Mouse (Mus musculus) CH12.LX (cell line): ENCODE data around the gene Nlrp6. TPM values are rescaled to one million over a fixed set of nuclear protein-coding genes. Genes with fewer than 3 reads are reported as not detected.
A peak's percentile ranks its signal among the peaks of the same experiment; 100 is the strongest.
"Not testable (repeated sequence)": the region's sequence is repeated elsewhere in the genome, so short reads cannot be mapped to it uniquely, and the experiment has no call there.

Source experiments
- DNase-seq: peaks from one replicate; pipeline ENCODE4 v3.0.0-alpha.2; 2013; ENCODE audit errors: extremely low read depth
- H3K27ac ChIP-seq: 2 replicates; pipeline ENCODE4 v1.5.1; 2012; ENCODE audit warnings: low read depth, mild to moderate bottlenecking, control low read depth, moderate library complexity; ENCODE audit not compliant: insufficient read depth
- H3K27me3 ChIP-seq: replicated peaks from 2 replicates; pipeline ENCODE3; 2012; ENCODE audit warnings: inconsistent platforms
- H3K36me3 ChIP-seq, 2 experiments: replicated peaks in 1 of 2; 2 replicates each; pipeline versions ENCODE3 to v1.6.1; 2012; ENCODE audit warnings: inconsistent platforms in 1 of 2, low read length in 1 of 2, mild to moderate bottlenecking in 1 of 2, mixed read lengths in 1 of 2, moderate library complexity in 1 of 2; ENCODE audit not compliant: control insufficient read depth in 1 of 2, insufficient read depth in 1 of 2
- H3K4me1 ChIP-seq, 2 experiments: 2 replicates each; pipeline ENCODE4 v1.6.1; 2012; ENCODE audit warnings: inconsistent platforms in 1 of 2, moderate library complexity in 1 of 2; ENCODE audit not compliant: insufficient read depth in 2 of 2, control insufficient read depth in 1 of 2
- H3K4me2 ChIP-seq: 2 replicates; pipeline ENCODE4 v1.6.1; 2012; ENCODE audit warnings: low read depth, mild to moderate bottlenecking, control low read depth; ENCODE audit not compliant: poor library complexity, insufficient read depth, severe bottlenecking
- H3K4me3 ChIP-seq, 3 experiments: fragments of 150-350 bp in 1 of 3; sonication (generic) in 1 of 3; replicated peaks in 1 of 3; 2 replicates each; pipeline versions ENCODE3 to v1.5.1; 2011 to 2012; ENCODE audit warnings: low read depth in 2 of 3, low read length in 2 of 3, mild to moderate bottlenecking in 2 of 3, moderate library complexity in 2 of 3, control low read depth in 1 of 3, improper control_type of control experiment in 1 of 3, inconsistent platforms in 1 of 3, mixed read lengths in 1 of 3; ENCODE audit not compliant: poor library complexity in 1 of 3
- H3K79me2 ChIP-seq: replicated peaks from 2 replicates; pipeline ENCODE4 v1.6.1; 2012; ENCODE audit warnings: mild to moderate bottlenecking, moderate library complexity; ENCODE audit not compliant: control insufficient read depth, poor library complexity, insufficient read depth, severe bottlenecking; ENCODE audit errors: extremely low read depth
- H3K9ac ChIP-seq: 2 replicates; pipeline ENCODE4 v1.6.1; 2012; ENCODE audit warnings: low read depth, mild to moderate bottlenecking, control low read depth, moderate library complexity; ENCODE audit not compliant: insufficient read depth
- H3K9me3 ChIP-seq: replicated peaks from 2 replicates; pipeline ENCODE3; 2012; ENCODE audit warnings: low read length, inconsistent platforms, mixed read lengths
- ETS1 ChIP-seq: conservative IDR thresholded peaks from 2 replicates; pipeline ENCODE4 v1.6.1; 2012; ENCODE audit warnings: low read depth, mild to moderate bottlenecking, inconsistent platforms, low read length, improper control_type of control experiment, moderate library complexity
- MAX ChIP-seq: IDR thresholded peaks from 2 replicates; pipeline ENCODE4 v1.6.1; 2011; ENCODE audit warnings: low read length, improper control_type of control experiment
- MAZ ChIP-seq: IDR thresholded peaks from 2 replicates; pipeline ENCODE4 v1.6.1; 2012; ENCODE audit warnings: low read depth, mild to moderate bottlenecking, inconsistent platforms, low read length, improper control_type of control experiment, moderate library complexity
- MEF2A ChIP-seq: IDR thresholded peaks from 2 replicates; pipeline ENCODE4 v1.6.1; 2014; ENCODE audit warnings: low read depth, mild to moderate bottlenecking, inconsistent platforms, low read length, improper control_type of control experiment, borderline replicate concordance
- MXI1 ChIP-seq: IDR thresholded peaks from 2 replicates; pipeline ENCODE4 v1.6.1; 2011; ENCODE audit warnings: mild to moderate bottlenecking, low read depth, low read length, improper control_type of control experiment
- NELFE ChIP-seq: IDR thresholded peaks from 2 replicates; pipeline ENCODE4 v1.6.1; 2011; ENCODE audit warnings: low read depth, low read length, improper control_type of control experiment
- RCOR1 ChIP-seq: conservative IDR thresholded peaks from 2 replicates; pipeline ENCODE4 v1.6.1; 2012; ENCODE audit warnings: low read depth, mild to moderate bottlenecking, inconsistent platforms, low read length, improper control_type of control experiment
- SIN3A ChIP-seq: IDR thresholded peaks from 2 replicates; pipeline ENCODE4 v1.6.1; 2012; ENCODE audit warnings: low read length, improper control_type of control experiment, inconsistent platforms
- TBP ChIP-seq: conservative IDR thresholded peaks from 2 replicates; pipeline ENCODE4 v1.6.1; 2011; ENCODE audit warnings: low read depth, low read length, improper control_type of control experiment
- UBTF ChIP-seq: IDR thresholded peaks from 2 replicates; pipeline ENCODE4 v1.6.1; 2012; ENCODE audit warnings: low read depth, mild to moderate bottlenecking, inconsistent platforms, low read length, improper control_type of control experiment, moderate library complexity
- USF1 ChIP-seq: IDR thresholded peaks from 2 replicates; pipeline ENCODE4 v1.6.1; 2014; ENCODE audit warnings: low read depth, mild to moderate bottlenecking, inconsistent platforms, low read length, improper control_type of control experiment
- ZC3H11A ChIP-seq: IDR thresholded peaks from 2 replicates; pipeline ENCODE4 v1.6.1; 2012; ENCODE audit warnings: low read depth, mild to moderate bottlenecking, inconsistent platforms, low read length, improper control_type of control experiment
- ZKSCAN1 ChIP-seq: IDR thresholded peaks from 2 replicates; pipeline ENCODE4 v1.6.1; 2012; ENCODE audit warnings: low read depth, inconsistent platforms, low read length, improper control_type of control experiment, borderline replicate concordance
- ZMIZ1 ChIP-seq: IDR thresholded peaks from 2 replicates; pipeline ENCODE4 v1.6.1; 2012; ENCODE audit warnings: low read depth, mild to moderate bottlenecking, inconsistent platforms, low read length, improper control_type of control experiment
- dilution Hi-C: fragments of 300-500 bp; cut with MboI; formaldehyde crosslinking; loops from 2 replicates; pipeline ENCODE4 v1.14.3; 2020; ENCODE audit warnings: low sequenced_read_pairs; ENCODE audit not compliant: extremely low pct_unique_long_range_greater_than_20kb, extremely low pct_ligation_motif_present
- in situ Hi-C: fragments of 300-500 bp; cut with MboI; formaldehyde crosslinking; loops from 3 replicates; pipeline ENCODE4 v1.14.3; 2019; ENCODE audit warnings: low sequenced_read_pairs, low pct_ligation_motif_present, low pct_unique_long_range_greater_than_20kb, mixed read lengths
- polyA plus RNA-seq: library from polyadenylated mRNA; unstranded; fragments of >175 nt; gene quantifications from 2 replicates; pipeline ENCODE4 v1.2.1, GENCODE M21; 2012; ENCODE audit warnings: low read depth; ENCODE audit not compliant: insufficient read length
- total RNA-seq, 2 experiments: library from RNA; depleted of rRNA; stranded (reverse); fragments of 300-350 nt in 1 of 2; fragments of >200 nt in 1 of 2; gene quantifications; 2 replicates each; pipeline ENCODE4 v1.2.3; 2012 to 2014

The Nlrp6 gene
- total and polyA plus RNA-seq, 3 experiments = 0.14 to 0.21 TPM; not detected in 1

DNA sequence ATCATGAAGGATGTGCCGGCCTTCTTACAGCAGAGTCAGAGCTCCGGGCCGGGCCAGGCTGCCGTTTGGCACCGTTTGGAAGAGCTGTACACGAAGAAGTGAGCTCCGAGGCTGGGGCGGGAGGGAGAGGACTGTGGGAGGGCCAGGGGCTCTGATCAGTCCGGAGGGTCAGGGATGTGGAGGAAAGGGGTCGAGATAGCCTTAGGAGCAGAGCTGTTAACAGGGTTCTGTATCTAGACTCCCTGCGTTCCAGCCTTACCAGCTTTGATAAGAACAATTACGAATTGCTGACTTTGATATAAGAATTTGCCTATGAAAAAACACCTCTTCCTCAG, 38.3 kb upstream of the Nlrp6 start:
- peaks cover 14 to 48% of the 10 kb centered on the region in 2 experiments for H3K36me3 ChIP-seq

DNA sequence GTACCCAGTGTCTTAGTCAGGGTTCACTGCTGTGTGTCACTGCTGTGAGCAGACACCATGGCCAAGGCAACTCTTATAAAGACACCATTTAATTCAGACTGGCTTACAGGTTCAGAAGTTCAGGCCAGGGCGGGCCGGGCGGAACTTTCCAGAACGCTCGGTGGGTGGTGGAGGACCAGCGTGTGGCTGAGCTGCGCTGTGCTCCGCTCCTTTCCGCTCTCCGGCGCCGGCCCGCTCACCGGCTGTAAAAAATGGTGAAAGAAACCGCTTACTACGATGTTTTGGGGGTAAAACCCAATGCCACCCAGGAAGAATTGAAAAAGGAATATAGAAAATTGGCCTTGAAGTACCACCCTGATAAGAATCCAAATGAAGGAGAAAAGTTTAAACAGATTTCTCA, 30.1 kb upstream of the Nlrp6 start:
- H3K27me3 ChIP-seq, H3K27ac ChIP-seq, H3K4me1 ChIP-seq, H3K4me2 ChIP-seq, H3K9me3 ChIP-seq, H3K4me3 ChIP-seq, in situ Hi-C loops, DNase-seq, H3K9ac ChIP-seq, H3K79me2 ChIP-seq, dilution Hi-C loops: not testable (repeated sequence)
- peaks cover 69 to 79% of the 10 kb centered on the region in 2 experiments for H3K36me3 ChIP-seq

More for the DNA sequence above, 38.3 kb upstream of the Nlrp6 start:
- no peaks in the 10 kb centered on the region for H3K27me3 ChIP-seq
- in situ Hi-C loops = no loop called here
- peak overlapping the region; percentile 93 for H3K9ac ChIP-seq
- H3K79me2 ChIP-seq = peaks cover 29% of the 10 kb centered on the region
- H3K4me2 ChIP-seq = no peak overlapping the region; the same call in 1 of the 2 replicates
- H3K9me3 ChIP-seq = no peaks in the 10 kb centered on the region
- DNase-seq = no peak
- peak overlapping the region; percentile 88 to 91 (median 91) for H3K4me3 ChIP-seq
- dilution Hi-C loops = no loop called here
- peak overlapping the region; percentile 9 for H3K27ac ChIP-seq
- H3K4me1 ChIP-seq = peaks cover 14 to 44% of the 10 kb centered on the region in 2 experiments
- TF ChIP-seq ZC3H11A (no peak), MAX (0 out of 2 replicates have a peak, but pooled peaks have one; percentile 7), MEF2A (0 out of 2 replicates have a peak, but pooled peaks have one; percentile 23), ZMIZ1 (0 out of 2 replicates have a peak, but pooled peaks have one; percentile 63), ZKSCAN1 (no peak)

DNA sequence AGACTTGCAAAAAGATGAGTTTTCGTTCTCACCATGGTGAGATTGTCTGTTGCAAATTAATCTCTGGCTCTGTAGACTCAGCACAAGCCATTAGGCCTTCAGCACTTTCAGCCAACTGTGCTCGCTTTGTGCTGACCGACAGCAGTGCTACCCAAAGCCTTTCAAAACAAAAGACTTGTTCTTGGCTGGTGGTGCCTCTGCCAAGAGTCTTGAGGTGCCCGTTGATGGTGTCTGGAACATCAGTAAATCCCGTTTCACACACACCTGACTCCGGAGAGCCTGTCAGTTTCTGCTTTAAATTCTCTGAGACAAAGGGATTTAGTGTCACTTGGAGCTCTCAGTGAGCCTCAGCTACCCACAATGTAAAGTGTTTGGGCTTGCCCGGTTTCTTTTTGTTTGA, 26.7 kb upstream of the Nlrp6 start:
- Histone ChIP-seq H3K9me3 (no peaks in the 10 kb centered on the region), H3K4me3 (no peak overlapping the region), H3K9ac (no peak overlapping the region), H3K4me1 (no peaks in the 10 kb centered on the region), H3K27ac (no peak overlapping the region), H3K36me3 (peaks cover 67 to 79% of the 10 kb centered on the region in 2 experiments), H3K4me2 (no peak overlapping the region), H3K79me2 (no peaks in the 10 kb centered on the region; the same call in 1 of the 2 replicates), H3K27me3 (no peaks in the 10 kb centered on the region)
- DNase-seq = no peak
- TF ChIP-seq MXI1 (no peak), ETS1 (no peak), MEF2A (no peak), NELFE (no peak), UBTF (no peak), TBP (no peak), SIN3A (no peak), ZKSCAN1 (no peak), USF1 (no peak), MAZ (no peak), RCOR1 (no peak)
- dilution Hi-C loops = no loop called here
- in situ Hi-C loops = no loop called here
